Mouse (Mus musculus): ENCODE results near the gene Tubb2a. TPM values are rescaled to one million over a fixed set of nuclear protein-coding genes. Genes with fewer than 3 reads are reported as not detected.

Gene Tubb2a
- total and polyA plus RNA-seq, 3 experiments: 17.6 to 43.0 (median 26.1) TPM

DNA sequence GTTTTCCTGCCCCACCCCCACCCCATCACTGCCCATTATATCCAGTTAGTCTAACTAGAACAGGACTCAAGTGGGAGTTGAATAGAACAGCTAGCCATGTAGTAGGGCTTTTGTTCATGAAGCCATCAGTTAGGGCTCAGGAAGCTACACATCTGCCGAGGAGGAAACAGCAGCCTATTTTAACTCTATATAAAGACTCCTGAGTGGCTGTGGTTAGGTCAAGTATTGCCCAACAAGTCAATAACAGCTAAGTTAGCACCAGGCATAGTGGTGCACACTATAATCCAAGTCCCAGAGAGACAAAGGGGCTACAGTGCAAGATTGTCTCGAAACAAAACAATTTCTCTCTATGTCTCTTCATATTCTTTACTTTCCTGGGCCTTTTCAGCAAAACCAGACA, 45.8 kb downstream of the Tubb2a start:
- TF ChIP-seq JUN (IDR thresholded peaks at IDR 0.05; ENCODE audit: insufficient read depth, low read depth, low read length) (no peak), PAX5 (IDR thresholded peaks at IDR 0.05; ENCODE audit: low read length) (no peak), IRF4 (IDR thresholded peaks at IDR 0.05; ENCODE audit: low read depth, low read length) (no peak), JUND (conservative IDR thresholded peaks at IDR 0.05; ENCODE audit: low read depth, low read length) (no peak), ZKSCAN1 (IDR thresholded peaks at IDR 0.05; ENCODE audit: borderline replicate concordance, low read depth, low read length) (no peak)
- dilution Hi-C loops (cut with MboI; ENCODE audit: extremely low pct_ligation_motif_present, extremely low pct_unique_long_range_greater_than_20kb, low sequenced_read_pairs): no loop called here
- Histone ChIP-seq H3K4me2 (ENCODE audit: insufficient read depth, low read depth, poor library complexity, severe bottlenecking) (no peak overlapping the region), H3K4me3 (replicated peaks in 1 of 3; ENCODE audit: low read depth in 2 of 3, low read length in 2 of 3, poor library complexity in 1 of 3) (no peak overlapping the region), H3K9me3 (replicated peaks; ENCODE audit: low read length) (no peaks in the 10 kb centered on the region), H3K9ac (ENCODE audit: insufficient read depth, low read depth) (no peak overlapping the region), H3K27ac (ENCODE audit: insufficient read depth, low read depth) (no peak overlapping the region), H3K27me3 (replicated peaks) (no peaks in the 10 kb centered on the region), H3K79me2 (replicated peaks; ENCODE audit: control insufficient read depth, extremely low read depth, insufficient read depth, poor library complexity, severe bottlenecking) (no peaks in the 10 kb centered on the region), H3K4me1 (ENCODE audit: control insufficient read depth in 1 of 2, insufficient read depth in 2 of 2) (peaks cover 3 to 8% of the 10 kb centered on the region in 2 experiments; a peak in 3 of 4 replicates), H3K36me3 (replicated peaks in 1 of 2; ENCODE audit: control insufficient read depth in 1 of 2, insufficient read depth in 1 of 2, low read length in 1 of 2) (peaks cover 39 to 75% of the 10 kb centered on the region in 2 experiments)
- no peak for DNase-seq (ENCODE audit: extremely low read depth)
- in situ Hi-C loops (cut with MboI; ENCODE audit: low pct_ligation_motif_present, low pct_unique_long_range_greater_than_20kb, low sequenced_read_pairs): no loop called here

Other genes starting within 250 kb of the Tubb2a start
- gene Serpinb6e, start 234.6 kb downstream of the Tubb2a start, total RNA-seq (2012; rRNA removed): not detected in 2 replicates
- 0.20 TPM in 1 of 2 replicates, not detected in the other for gene Serpinb6e, start 234.6 kb downstream of the Tubb2a start, total RNA-seq (2014; rRNA removed)
- not detected in 2 replicates for gene Serpinb6e, start 234.6 kb downstream of the Tubb2a start, polyA plus RNA-seq (2012; ENCODE audit: insufficient read length, low read depth)
- not detected in 2 replicates for gene Serpinb6c, start 172.3 kb downstream of the Tubb2a start, total RNA-seq (2012; rRNA removed)
- gene Serpinb6c, start 172.3 kb downstream of the Tubb2a start, total RNA-seq (2014; rRNA removed): not detected in 2 replicates
- gene Serpinb6c, start 172.3 kb downstream of the Tubb2a start, polyA plus RNA-seq (2012; ENCODE audit: insufficient read length, low read depth): not detected in 2 replicates
- 4.3 and 4.8 TPM in 2 replicates for gene Nqo2, start 113.3 kb downstream of the Tubb2a start, total RNA-seq (2012; rRNA removed)
- gene Nqo2, start 113.3 kb downstream of the Tubb2a start, total RNA-seq (2014; rRNA removed): 10.6 and 11.2 TPM in 2 replicates
- gene Nqo2, start 113.3 kb downstream of the Tubb2a start, polyA plus RNA-seq (2012; ENCODE audit: insufficient read length, low read depth): 10.7 and 13.9 TPM in 2 replicates
- 13.1 and 15.0 TPM in 2 replicates for gene Ripk1, start 75.6 kb downstream of the Tubb2a start, total RNA-seq (2012; rRNA removed)
- gene Ripk1, start 75.6 kb downstream of the Tubb2a start, total RNA-seq (2014; rRNA removed): 16.6 and 17.1 TPM in 2 replicates
- gene Ripk1, start 75.6 kb downstream of the Tubb2a start, polyA plus RNA-seq (2012; ENCODE audit: insufficient read length, low read depth): 17.9 and 18.6 TPM in 2 replicates
- gene Serpinb6a, start 75.2 kb downstream of the Tubb2a start, total RNA-seq (2012; rRNA removed): 19.9 and 22.5 TPM in 2 replicates
- gene Serpinb6a, start 75.2 kb downstream of the Tubb2a start, total RNA-seq (2014; rRNA removed): 5.8 and 6.5 TPM in 2 replicates
- gene Serpinb6a, start 75.2 kb downstream of the Tubb2a start, polyA plus RNA-seq (2012; ENCODE audit: insufficient read length, low read depth): 4.4 and 5.4 TPM in 2 replicates
- gene Bphl, start 40.4 kb downstream of the Tubb2a start, total RNA-seq (2012; rRNA removed): 21.6 and 35.3 TPM in 2 replicates
- gene Bphl, start 40.4 kb downstream of the Tubb2a start, total RNA-seq (2014; rRNA removed): 40.9 and 41.3 TPM in 2 replicates
- gene Bphl, start 40.4 kb downstream of the Tubb2a start, polyA plus RNA-seq (2012; ENCODE audit: insufficient read length, low read depth): 18.1 and 20.1 TPM in 2 replicates
- gene Tubb2b, start 52.5 kb upstream of the Tubb2a start, total RNA-seq (2012; rRNA removed): 22.6 and 33.6 TPM in 2 replicates
- 34.8 and 38.4 TPM in 2 replicates for gene Tubb2b, start 52.5 kb upstream of the Tubb2a start, total RNA-seq (2014; rRNA removed)
- gene Tubb2b, start 52.5 kb upstream of the Tubb2a start, polyA plus RNA-seq (2012; ENCODE audit: insufficient read length, low read depth): 46.2 and 49.8 TPM in 2 replicates
- 198 and 234 TPM in 2 replicates for gene Psmg4, start 85.0 kb upstream of the Tubb2a start, total RNA-seq (2012; rRNA removed)
- gene Psmg4, start 85.0 kb upstream of the Tubb2a start, total RNA-seq (2014; rRNA removed): 179 and 194 TPM in 2 replicates
- gene Psmg4, start 85.0 kb upstream of the Tubb2a start, polyA plus RNA-seq (2012; ENCODE audit: insufficient read length, low read depth): 83.2 and 120 TPM in 2 replicates